Mouse (Mus musculus) spleen, adult 2 months (tissue): ENCODE data around the gene Nfia. TPM values are rescaled to one million over a fixed set of nuclear protein-coding genes. Genes with fewer than 3 reads are reported as not detected.

ENCODE experiments used
- DNase-seq, 2 experiments: peaks; one replicate each; pipeline versions ENCODE4 v3.0.0 to v3.0.0-alpha.2; 2012 to 2021; ENCODE audit warnings: low spot score in 2 of 2, low read depth in 1 of 2
- H3K27ac ChIP-seq: fragments of 200-500 bp; 2 replicates; pipeline ENCODE4 v1.5.1; 2012; ENCODE audit warnings: low read length, inconsistent platforms; ENCODE audit not compliant: insufficient read depth
- H3K27me3 ChIP-seq: fragments of 200-500 bp; 2 replicates; pipeline ENCODE4 v1.6.1; 2012; ENCODE audit warnings: mild to moderate bottlenecking, moderate library complexity, low read length, inconsistent platforms; ENCODE audit not compliant: control insufficient read depth, insufficient read depth
- H3K36me3 ChIP-seq: fragments of 200-500 bp; 2 replicates; pipeline ENCODE4 v1.6.1; 2012; ENCODE audit warnings: mild to moderate bottlenecking, low read length, inconsistent platforms; ENCODE audit not compliant: control insufficient read depth, insufficient read depth
- H3K4me1 ChIP-seq: fragments of 200-500 bp; 2 replicates; pipeline ENCODE4 v1.6.1; 2011; ENCODE audit warnings: inconsistent platforms; ENCODE audit not compliant: control insufficient read depth, insufficient read depth, insufficient read length
- H3K4me3 ChIP-seq: fragments of 200-500 bp; 2 replicates; pipeline ENCODE4 v1.5.1; 2011; ENCODE audit warnings: mild to moderate bottlenecking, inconsistent platforms; ENCODE audit not compliant: insufficient read depth, insufficient read length; ENCODE audit errors: extremely low read depth
- CTCF ChIP-seq: fragments of 200-500 bp; IDR thresholded peaks from 2 replicates; pipeline ENCODE4 v1.5.1; 2011; ENCODE audit warnings: mild to moderate bottlenecking, inconsistent platforms; ENCODE audit not compliant: insufficient read depth, insufficient read length, insufficient replicate concordance; ENCODE audit errors: extremely low read depth
- POLR2A ChIP-seq: fragments of 200-500 bp; IDR thresholded peaks from 2 replicates; pipeline ENCODE4 v1.6.1; 2011; ENCODE audit warnings: low read depth, low read length, inconsistent platforms
- WGBS: fragments of 180-500 bp; shearing (Covaris S2); methylation state at CpG from one replicate; pipeline ENCODE4 v1.1.7; 2018; 5-methylcytosine and 5-hydroxymethylcytosine counted together
- polyA plus RNA-seq: library from polyadenylated mRNA; depleted of rRNA; stranded (reverse); fragments of >200 nt; gene quantifications from 2 replicates; pipeline ENCODE4 v1.2.3, GENCODE M21; 2012

The Nfia gene
- polyA plus RNA-seq, 1 experiment = 10.3 TPM

DNA sequence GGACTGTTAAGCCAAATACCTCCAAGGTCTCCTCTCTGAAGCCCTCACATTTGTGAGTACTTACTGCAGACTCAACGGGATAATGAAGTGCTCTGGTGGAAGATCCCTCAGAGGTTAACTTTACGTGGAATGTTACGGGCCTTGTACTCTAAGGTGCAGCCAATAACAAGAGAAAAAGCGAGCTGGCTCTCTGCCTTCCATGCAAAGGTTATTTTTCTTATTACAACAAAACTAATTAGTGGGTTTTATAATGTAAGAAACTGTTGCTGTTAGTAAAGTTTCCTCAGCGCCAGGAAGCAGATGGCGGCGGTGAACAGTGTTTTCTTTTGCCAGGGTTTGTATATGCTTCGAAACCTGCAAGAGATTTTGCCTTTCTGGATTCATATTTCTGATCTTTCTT lies 169.1 kb downstream of the Nfia start:
- 87% methylated on average over 8 of the region's 8 CpGs for WGBS
- H3K4me3 ChIP-seq = no peak overlapping the region
- TF ChIP-seq CTCF (no peak), POLR2A (no peak)
- H3K27ac ChIP-seq = no peak overlapping the region
- no peak for DNase-seq
- H3K4me1 ChIP-seq = no peaks in the 10 kb centered on the region
- no peaks in the 10 kb centered on the region for H3K27me3 ChIP-seq
- H3K36me3 ChIP-seq = no peaks in the 10 kb centered on the region

DNA sequence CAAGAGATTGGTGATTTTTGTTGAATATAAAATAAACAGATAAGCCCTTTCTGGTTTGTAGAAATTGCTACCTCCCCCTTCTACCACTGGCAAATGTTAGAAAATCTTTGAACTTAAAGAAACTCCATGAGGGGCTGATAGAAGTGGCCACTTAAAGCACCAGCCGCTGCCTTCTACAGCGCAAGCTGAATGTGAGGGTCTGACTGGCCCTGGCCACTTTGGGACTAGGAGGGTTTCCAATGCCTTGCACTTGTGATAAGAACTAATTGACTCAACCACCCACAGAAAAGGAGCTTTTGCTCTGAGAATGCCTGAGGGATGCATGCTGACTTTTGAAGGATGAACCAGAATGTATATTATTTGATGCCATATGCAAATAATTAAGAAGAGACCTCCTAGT lies 171.8 kb downstream of the Nfia start:
- Histone ChIP-seq H3K27ac (no peak overlapping the region), H3K4me3 (no peak overlapping the region), H3K27me3 (no peaks in the 10 kb centered on the region), H3K4me1 (no peaks in the 10 kb centered on the region), H3K36me3 (no peaks in the 10 kb centered on the region)
- 95% methylated on average over 2 of the region's 2 CpGs for WGBS
- DNase-seq = no peak
- no peak for TF ChIP-seq POLR2A
- no peak for TF ChIP-seq CTCF

DNA sequence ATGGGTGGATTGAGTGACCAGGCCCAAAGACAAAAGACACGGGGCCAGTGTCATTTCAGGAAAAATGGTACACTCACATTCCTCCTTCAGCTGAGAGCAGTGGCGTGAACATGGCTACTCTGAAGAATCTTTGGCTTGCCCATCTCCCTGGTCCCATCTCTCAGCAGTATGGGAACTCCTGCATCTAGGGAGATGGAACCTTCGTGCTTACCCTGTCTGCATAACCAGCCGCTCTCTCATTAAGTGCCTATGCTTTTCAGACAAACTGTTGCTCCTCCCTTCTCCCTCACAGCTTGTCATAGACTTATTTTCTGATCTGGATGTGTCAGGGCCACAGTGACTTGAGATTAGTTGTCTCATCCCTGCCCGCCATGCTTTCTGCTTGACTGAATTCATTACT lies 174.9 kb downstream of the Nfia start:
- no peak for TF ChIP-seq CTCF
- TF ChIP-seq POLR2A = no peak
- no peak for DNase-seq
- WGBS = 96% methylated on average over 5 of the region's 5 CpGs
- no peak overlapping the region for H3K4me3 ChIP-seq
- no peaks in the 10 kb centered on the region for H3K27me3 ChIP-seq
- no peaks in the 10 kb centered on the region for H3K4me1 ChIP-seq
- H3K36me3 ChIP-seq = no peaks in the 10 kb centered on the region
- no peak overlapping the region for H3K27ac ChIP-seq

DNA sequence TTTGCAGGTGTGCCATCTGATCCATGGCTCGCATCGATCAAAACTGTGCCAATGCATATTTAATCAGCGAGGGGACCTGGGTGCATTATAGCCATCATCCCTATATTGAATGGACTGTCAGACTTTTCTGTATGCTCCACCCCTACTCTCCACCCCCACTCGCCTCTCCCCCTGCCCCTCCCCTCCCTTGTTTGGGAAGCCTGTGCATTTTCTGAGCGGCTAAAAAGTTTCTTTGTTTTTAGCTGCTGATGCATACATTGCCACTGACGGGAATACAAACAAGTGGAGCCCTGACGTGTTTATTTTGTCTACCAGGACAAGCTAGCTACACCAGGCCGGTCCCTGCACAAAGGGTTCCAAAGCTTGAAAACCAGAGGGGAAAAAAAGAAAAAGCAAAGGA lies 175.7 kb downstream of the Nfia start:
- Histone ChIP-seq H3K4me1 (no peaks in the 10 kb centered on the region), H3K27me3 (no peaks in the 10 kb centered on the region), H3K27ac (no peak overlapping the region), H3K36me3 (no peaks in the 10 kb centered on the region), H3K4me3 (no peak overlapping the region)
- TF ChIP-seq POLR2A (no peak), CTCF (no peak)
- DNase-seq = no peak
- WGBS = 90% methylated on average over 8 of the region's 8 CpGs

DNA sequence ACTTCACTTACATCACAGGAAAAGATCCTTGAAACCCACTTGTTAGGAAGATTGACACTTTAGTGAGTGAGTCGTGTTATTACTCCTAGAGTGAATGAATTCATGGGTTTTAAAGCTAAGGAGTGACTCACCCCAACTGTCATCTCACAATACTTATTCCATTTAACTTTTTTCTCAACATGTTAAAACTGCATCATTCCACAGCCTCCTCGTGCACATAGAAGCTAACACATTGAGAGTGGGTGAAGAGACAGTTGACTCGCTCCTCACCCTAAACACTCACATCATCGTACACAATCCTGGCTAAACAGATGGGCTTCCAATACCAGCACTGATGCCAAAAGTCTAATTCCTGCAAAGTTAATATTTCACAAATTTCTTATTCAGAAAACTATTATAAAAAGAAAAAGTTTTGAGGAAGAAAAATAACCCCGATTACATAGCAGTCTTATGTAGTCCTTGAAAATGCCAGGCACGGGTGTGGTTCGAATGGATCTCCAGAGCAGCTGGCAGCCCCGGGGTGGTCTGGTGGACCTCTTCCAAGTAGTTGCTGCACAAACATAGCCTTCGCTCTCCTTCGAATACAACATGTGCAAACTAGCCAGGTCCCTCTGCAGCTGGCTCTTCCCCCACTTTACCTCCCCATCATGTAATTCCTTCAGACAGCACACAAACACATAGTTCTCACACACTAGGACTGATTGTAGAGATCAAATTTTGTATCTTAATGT lies 178.0 kb downstream of the Nfia start:
- no peak overlapping the region for H3K4me3 ChIP-seq
- no peak for DNase-seq
- 91% methylated on average over 10 of the region's 10 CpGs for WGBS
- H3K27ac ChIP-seq = no peak overlapping the region
- no peaks in the 10 kb centered on the region for H3K4me1 ChIP-seq
- no peaks in the 10 kb centered on the region for H3K36me3 ChIP-seq
- H3K27me3 ChIP-seq = no peaks in the 10 kb centered on the region
- TF ChIP-seq POLR2A (no peak), CTCF (no peak)

DNA sequence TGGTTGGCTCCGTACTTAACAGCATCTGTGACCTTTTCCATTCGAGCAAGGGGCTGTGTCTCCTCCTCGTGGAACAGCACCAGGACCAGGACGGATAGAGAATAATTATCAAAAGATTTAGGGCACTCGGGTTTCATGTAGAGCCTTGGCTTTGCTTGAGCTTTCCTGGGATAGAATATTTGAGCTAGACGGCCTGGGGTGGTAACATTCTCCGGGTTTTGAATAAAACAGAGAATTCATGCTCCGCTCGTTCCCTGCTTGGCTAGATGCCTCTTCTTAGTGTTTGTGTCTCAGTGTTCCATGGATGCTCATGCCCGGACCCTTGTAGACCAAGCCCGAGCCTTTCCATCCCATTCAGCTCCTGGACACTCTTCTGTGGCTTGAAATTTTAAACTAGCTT lies 181.4 kb downstream of the Nfia start:
- H3K27me3 ChIP-seq = no peaks in the 10 kb centered on the region
- TF ChIP-seq POLR2A (no peak), CTCF (no peak)
- no peak for DNase-seq
- no peak overlapping the region for H3K4me3 ChIP-seq
- H3K27ac ChIP-seq = no peak overlapping the region
- 95% methylated on average over 11 of the region's 11 CpGs for WGBS
- no peaks in the 10 kb centered on the region for H3K36me3 ChIP-seq
- H3K4me1 ChIP-seq = no peaks in the 10 kb centered on the region

DNA sequence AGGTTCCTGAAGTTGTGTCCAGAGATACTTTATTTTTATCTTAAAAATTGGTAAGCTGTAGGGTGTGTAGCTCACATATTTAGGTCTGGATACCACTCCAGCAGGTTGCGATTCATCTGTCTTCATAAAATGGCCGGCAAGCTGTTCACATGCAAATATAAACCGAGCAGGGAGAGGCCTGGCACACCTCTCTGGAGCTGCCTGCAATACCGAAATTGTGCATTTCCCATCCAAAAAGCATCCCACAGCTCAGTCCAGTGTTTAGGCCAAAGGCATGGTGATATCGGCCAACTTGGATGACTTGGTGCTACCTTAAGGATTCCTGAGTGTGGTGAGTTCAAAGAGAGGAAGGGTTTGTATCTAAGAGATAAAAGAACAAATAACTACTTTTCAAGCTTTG lies 185.6 kb downstream of the Nfia start:
- Histone ChIP-seq H3K27ac (no peak overlapping the region), H3K27me3 (no peaks in the 10 kb centered on the region; the same call in 1 of the 2 replicates), H3K4me3 (no peak overlapping the region), H3K4me1 (no peaks in the 10 kb centered on the region), H3K36me3 (no peaks in the 10 kb centered on the region)
- DNase-seq = no peak
- 94% methylated on average over 5 of the region's 5 CpGs for WGBS
- no peak for TF ChIP-seq POLR2A
- TF ChIP-seq CTCF = no peak
